Mouse (Mus musculus) lung, adult 2 months (tissue): ENCODE data around the gene Mmp17. TPM values are rescaled to one million over a fixed set of nuclear protein-coding genes. Genes with fewer than 3 reads are reported as not detected.

ENCODE experiments used
- DNase-seq: peaks from one replicate; pipeline ENCODE4 v3.0.0; 2022
- H3K4me1 ChIP-seq: fragments of 200-500 bp; 2 replicates; pipeline ENCODE4 v1.6.1; 2011; ENCODE audit warnings: low read length; ENCODE audit not compliant: control insufficient read depth, insufficient read depth
- H3K4me3 ChIP-seq: fragments of 200-500 bp; replicated peaks from 2 replicates; pipeline ENCODE3; 2011; ENCODE audit warnings: low read depth, mild to moderate bottlenecking, control low read depth, low read length; ENCODE audit errors: extremely low read depth
- CTCF ChIP-seq: fragments of 200-500 bp; IDR thresholded peaks from 2 replicates; pipeline ENCODE4 v1.5.1; 2011; ENCODE audit warnings: mild to moderate bottlenecking, low read length, control low read depth; ENCODE audit not compliant: insufficient read depth
- POLR2A ChIP-seq: fragments of 200-500 bp; IDR thresholded peaks from 2 replicates; pipeline ENCODE4 v1.6.1; 2011; ENCODE audit warnings: low read depth, mild to moderate bottlenecking, control low read depth, low read length, borderline replicate concordance; ENCODE audit errors: extremely low read depth
- WGBS: fragments of 180-500 bp; shearing (Covaris S2); methylation state at CpG from one replicate; pipeline ENCODE4 v1.1.7; 2018; 5-methylcytosine and 5-hydroxymethylcytosine counted together
- polyA plus RNA-seq: library from polyadenylated mRNA; depleted of rRNA; stranded (reverse); fragments of >200 nt; gene quantifications from 2 replicates; pipeline ENCODE4 v1.2.3, GENCODE M21; 2012; rRNA removed

Mmp17 gene
- polyA plus RNA-seq, 1 experiment, result 2.6 TPM

DNA sequence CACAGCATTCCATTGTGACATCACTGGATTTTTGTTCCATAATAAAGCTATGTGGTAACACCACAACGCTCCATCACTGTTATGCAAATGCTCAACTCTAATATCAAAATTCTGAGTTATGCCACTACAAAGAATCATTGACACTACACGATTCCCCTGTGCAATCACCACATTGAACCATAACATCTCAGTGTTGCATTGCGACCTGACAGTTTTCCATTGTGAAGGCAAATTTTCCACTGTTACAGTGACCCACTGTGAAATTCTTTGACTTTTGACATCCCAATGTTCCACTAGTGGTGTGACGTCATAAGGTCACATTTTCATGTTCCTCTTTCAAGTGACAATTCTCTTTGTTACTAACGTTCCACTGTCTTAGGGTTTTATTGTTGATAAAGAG, 66.9 kb downstream of the Mmp17 start:
- Histone ChIP-seq H3K4me3 (no peak overlapping the region), H3K4me1 (no peaks in the 10 kb centered on the region)
- TF ChIP-seq CTCF, result no peak
- no peak for TF ChIP-seq POLR2A
- WGBS, result 91% methylated on average over 5 of the region's 5 CpGs
- DNase-seq, result no peak

GRCm38 (mm10) chr5:129657016-129657415, 73.0 kb downstream of the Mmp17 start:
- WGBS, result 97% methylated on average over 10 of the region's 10 CpGs
- no peak for TF ChIP-seq POLR2A
- no peaks in the 10 kb centered on the region for H3K4me1 ChIP-seq
- DNase-seq, result no peak
- H3K4me3 ChIP-seq, result no peak overlapping the region

DNA sequence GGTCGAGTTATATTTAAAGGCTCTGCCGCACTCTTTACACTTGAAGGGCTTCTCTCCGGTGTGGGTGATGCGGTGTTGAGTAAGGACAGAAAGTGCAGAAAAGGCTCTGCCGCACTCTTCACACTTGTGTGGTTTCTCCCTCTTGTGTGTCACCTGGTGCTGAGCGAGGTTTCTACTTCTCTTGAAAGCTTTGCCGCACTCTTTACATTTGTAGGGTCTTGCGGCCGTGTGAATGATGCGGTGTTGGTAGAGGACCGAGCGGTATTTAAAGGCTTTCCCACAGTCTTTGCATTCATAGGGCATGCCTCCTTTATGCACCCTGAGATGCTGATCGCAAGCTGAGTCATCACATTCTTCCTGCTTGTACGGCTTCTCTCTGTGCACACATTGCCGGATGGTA, 74.0 kb downstream of the Mmp17 start:
- DNase-seq, result no peak
- WGBS, result 91% methylated on average over 15 of the region's 15 CpGs
- Histone ChIP-seq H3K4me1 (no peaks in the 10 kb centered on the region), H3K4me3 (no peak overlapping the region)
- TF ChIP-seq POLR2A, result no peak
- TF ChIP-seq CTCF, result no peak

Other genes starting within 250 kb of the Mmp17 start
- 74.8 and 83.4 TPM in 2 replicates for gene Sfswap, start 82.9 kb upstream of the Mmp17 start, polyA plus RNA-seq
- gene Zfp11, start 85.9 kb downstream of the Mmp17 start, polyA plus RNA-seq, result 1.6 and 2.1 TPM in 2 replicates
- gene Sept14, start 124.3 kb downstream of the Mmp17 start, polyA plus RNA-seq, result not detected in 2 replicates
- gene Mrps17, start 131.3 kb downstream of the Mmp17 start, polyA plus RNA-seq, result 57.2 and 61.3 TPM in 2 replicates
- 37.6 and 51.5 TPM in 2 replicates for gene Nipsnap2, start 140.9 kb downstream of the Mmp17 start, polyA plus RNA-seq
- 12.9 and 13.5 TPM in 2 replicates for gene Psph, start 203.3 kb downstream of the Mmp17 start, polyA plus RNA-seq